Mouse (Mus musculus) heart, adult 2 months (tissue): ENCODE results near the gene Frmpd4. TPM values are rescaled to one million over a fixed set of nuclear protein-coding genes. Genes with fewer than 3 reads are reported as not detected.

ENCODE experiments used
- DNase-seq, 2 experiments: peaks; one replicate each; pipeline ENCODE4 v3.0.0; 2021
- H3K27ac ChIP-seq: fragments of 200-600 bp; 2 replicates; pipeline ENCODE4 v1.8.1; 2022
- H3K27me3 ChIP-seq: fragments of 200-500 bp; 2 replicates; pipeline ENCODE4 v1.6.1; 2012; ENCODE audit warnings: mild to moderate bottlenecking, low read length, inconsistent platforms, mixed read lengths; ENCODE audit not compliant: control insufficient read depth, insufficient read depth
- H3K36me3 ChIP-seq: fragments of 200-500 bp; 2 replicates; pipeline ENCODE4 v1.6.1; 2012; ENCODE audit warnings: low read length, inconsistent platforms; ENCODE audit not compliant: control insufficient read depth, insufficient read depth
- H3K4me1 ChIP-seq: fragments of 200-500 bp; 2 replicates; pipeline ENCODE4 v1.6.1; 2011; ENCODE audit warnings: low read length; ENCODE audit not compliant: control insufficient read depth, insufficient read depth
- H3K4me3 ChIP-seq: fragments of 200-600 bp; 2 replicates; pipeline ENCODE4 v1.8.1; 2022
- H3K79me2 ChIP-seq: fragments of 200-500 bp; replicated peaks from 2 replicates; pipeline ENCODE4 v1.6.1; 2012; ENCODE audit warnings: mild to moderate bottlenecking, inconsistent platforms, low read length, moderate library complexity, mixed read lengths; ENCODE audit not compliant: control insufficient read depth, insufficient read depth
- H3K9ac ChIP-seq: fragments of 200-500 bp; 2 replicates; pipeline ENCODE4 v1.6.1; 2012; ENCODE audit warnings: low read depth, mild to moderate bottlenecking, control low read depth, inconsistent platforms, low read length, mixed read lengths
- CTCF ChIP-seq: fragments of 200-600 bp; IDR thresholded peaks from 2 replicates; pipeline ENCODE4 v1.8.1; 2022; ENCODE audit warnings: antibody characterized with exemption, mild to moderate bottlenecking, moderate library complexity
- EP300 ChIP-seq: fragments of 200-500 bp; IDR thresholded peaks from 2 replicates; pipeline ENCODE4 v1.6.1; 2011; ENCODE audit warnings: low read depth, low read length, control low read depth; ENCODE audit not compliant: insufficient read depth
- POLR2A ChIP-seq: fragments of 200-500 bp; IDR thresholded peaks from 2 replicates; pipeline ENCODE4 v1.6.1; 2011; ENCODE audit warnings: mild to moderate bottlenecking, low read depth, low read length, control low read depth; ENCODE audit not compliant: insufficient read depth
- WGBS: fragments of 180-500 bp; shearing (Covaris S2); methylation state at CpG from one replicate; pipeline ENCODE4 v1.1.7; 2018; 5-methylcytosine and 5-hydroxymethylcytosine counted together
- intact Hi-C: fragments of 180-260 bp; cut with DNase I; formaldehyde crosslinking; loops from one replicate; pipeline ENCODE4 v1.15.1; 2025
- polyA plus RNA-seq: library from polyadenylated mRNA; depleted of rRNA; stranded (reverse); fragments of >200 nt; gene quantifications from 2 replicates; pipeline ENCODE4 v1.2.3, GENCODE M21; 2012
- total RNA-seq, 2 experiments: library from RNA; stranded (reverse); gene quantifications; 2 replicates each; pipeline ENCODE4 v1.2.3; 2021

Gene Frmpd4
- total and polyA plus RNA-seq, 3 experiments: not detected

DNA sequence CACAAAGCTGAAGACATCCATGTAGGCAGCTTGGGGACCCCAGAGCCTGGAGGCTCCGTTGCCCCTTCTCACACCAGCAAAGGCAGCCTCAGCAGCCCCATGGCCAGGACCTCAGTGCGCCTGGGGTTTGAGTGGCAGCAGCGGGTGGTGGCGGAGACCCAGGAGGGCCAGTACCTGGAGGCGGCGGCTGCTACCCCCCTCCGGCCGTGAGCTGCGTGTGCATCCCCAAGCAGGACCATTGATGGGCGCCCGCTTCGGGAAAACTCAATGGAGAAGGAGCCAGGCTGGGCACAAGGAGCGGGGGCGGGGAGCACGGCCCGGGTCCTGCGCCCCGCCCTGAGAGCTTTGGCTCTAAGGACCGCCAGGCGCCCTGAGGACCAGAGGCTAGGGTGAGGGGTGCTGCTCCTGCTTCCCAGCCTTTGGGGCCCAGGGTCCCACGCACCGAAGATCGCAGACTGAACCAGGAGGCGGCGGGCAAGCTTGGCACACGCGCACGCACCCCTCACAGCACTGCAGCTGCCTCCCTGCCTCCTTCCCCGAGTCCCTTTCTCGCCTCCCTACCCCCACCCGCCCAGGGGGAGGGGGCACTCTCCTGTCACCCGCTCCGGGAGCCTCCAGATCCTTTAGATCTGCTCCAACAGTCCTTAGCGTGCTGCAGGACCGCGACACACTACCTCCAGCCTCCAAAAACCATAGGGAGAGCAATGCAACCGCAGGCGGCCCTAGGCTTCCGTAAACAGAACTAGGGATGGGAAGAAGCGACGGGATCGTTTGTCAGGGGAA lies 454.0 kb downstream of the Frmpd4 start:
- TF ChIP-seq EP300 (no peak), POLR2A (no peak), CTCF (no peak)
- H3K79me2 ChIP-seq: no peaks in the 10 kb centered on the region
- DNase-seq: no peak
- H3K36me3 ChIP-seq: no peaks in the 10 kb centered on the region
- no peaks in the 10 kb centered on the region for H3K27me3 ChIP-seq
- H3K27ac ChIP-seq: no peak overlapping the region
- no peak overlapping the region for H3K4me3 ChIP-seq
- 15% methylated on average over 37 of the region's 42 CpGs for WGBS
- H3K9ac ChIP-seq: no peak overlapping the region
- H3K4me1 ChIP-seq: no peaks in the 10 kb centered on the region
- intact Hi-C loops: no loop called here

DNA sequence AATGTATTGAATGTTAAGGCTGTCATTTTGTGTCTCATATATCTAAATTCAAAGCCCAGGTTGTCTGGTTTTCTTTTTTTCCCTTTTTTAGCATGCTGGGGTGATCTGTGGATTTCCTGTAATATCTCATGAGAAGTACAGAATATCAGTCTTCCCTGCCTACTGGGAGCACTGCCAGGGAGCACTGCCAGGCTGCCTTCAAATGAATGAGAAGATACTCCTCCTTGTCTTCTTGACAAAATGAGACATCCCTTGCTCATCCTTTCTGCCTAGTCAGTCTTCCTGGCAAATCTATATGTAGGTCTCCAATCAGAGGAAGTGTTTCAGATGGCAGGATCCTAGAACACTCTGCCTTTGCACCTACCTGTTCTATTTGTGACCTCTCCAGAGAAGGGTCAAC lies 535.4 kb downstream of the Frmpd4 start:
- no peak for TF ChIP-seq EP300
- TF ChIP-seq POLR2A: no peak
- no peak for TF ChIP-seq CTCF
- Histone ChIP-seq H3K27ac (no peak overlapping the region), H3K9ac (no peak overlapping the region), H3K36me3 (no peaks in the 10 kb centered on the region), H3K79me2 (no peaks in the 10 kb centered on the region), H3K4me3 (no peak overlapping the region), H3K4me1 (no peaks in the 10 kb centered on the region), H3K27me3 (no peaks in the 10 kb centered on the region)
- no peak for DNase-seq
- intact Hi-C loops: no loop called here

- Histone ChIP-seq H3K9ac (no peak overlapping the region), H3K27ac (no peak overlapping the region), H3K79me2 (no peaks in the 10 kb centered on the region), H3K27me3 (no peaks in the 10 kb centered on the region), H3K36me3 (no peaks in the 10 kb centered on the region), H3K4me3 (no peak overlapping the region), H3K4me1 (no peaks in the 10 kb centered on the region)
- 67% methylated on average over 4 of the region's 4 CpGs for WGBS
- intact Hi-C loops: no loop called here
- DNase-seq: no peak
- TF ChIP-seq EP300 (no peak), CTCF (no peak), POLR2A (no peak)
These were observed 556.4 kb downstream of the Frmpd4 start for GRCm38 (mm10) chrX:168020574-168021145.

DNA sequence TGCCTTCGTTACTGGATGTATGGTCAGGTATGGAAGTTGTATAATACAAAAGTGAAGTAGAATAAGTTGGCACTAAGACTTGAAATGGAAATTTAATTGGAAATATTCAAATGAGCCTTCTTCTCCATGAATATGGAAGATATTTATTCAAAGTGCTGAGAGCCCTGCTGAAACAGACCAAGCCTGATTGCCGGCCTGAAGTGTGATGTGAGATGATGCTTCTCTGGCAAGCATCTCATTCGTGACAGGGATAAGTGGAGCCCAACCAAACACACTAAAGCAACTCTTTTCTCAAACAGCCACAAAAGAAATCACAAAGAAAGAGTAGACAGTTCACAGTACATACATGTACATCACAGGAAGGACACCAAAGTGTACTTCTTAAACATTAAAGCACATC lies 559.2 kb downstream of the Frmpd4 start:
- intact Hi-C loops: no loop called here

DNA sequence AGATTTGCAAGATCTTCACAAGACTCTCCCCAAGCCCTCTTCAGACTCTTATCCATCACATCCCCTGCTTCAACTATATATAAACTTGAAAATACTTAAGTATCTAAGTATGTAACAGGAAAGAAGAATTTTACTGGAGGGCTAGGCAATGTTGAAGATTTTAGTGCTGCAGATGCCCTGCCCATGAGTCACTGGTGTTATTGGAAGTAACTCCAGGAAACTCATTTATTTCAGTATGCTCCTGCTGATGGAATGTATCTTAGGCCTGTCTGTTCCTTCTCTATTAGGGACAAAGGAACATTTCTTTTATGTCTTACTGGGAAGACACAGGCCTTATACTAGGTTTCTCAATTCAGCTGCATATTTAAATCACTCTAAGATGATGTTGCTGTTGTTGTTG lies 592.2 kb downstream of the Frmpd4 start:
- DNase-seq: no peak
- H3K27me3 ChIP-seq: no peaks in the 10 kb centered on the region
- H3K4me1 ChIP-seq: no peaks in the 10 kb centered on the region
- H3K27ac ChIP-seq: no peak overlapping the region
- no peaks in the 10 kb centered on the region for H3K79me2 ChIP-seq
- no peaks in the 10 kb centered on the region for H3K36me3 ChIP-seq
- intact Hi-C loops: no loop called here
- H3K9ac ChIP-seq: no peak overlapping the region
- no peak overlapping the region for H3K4me3 ChIP-seq
- TF ChIP-seq EP300 (no peak), CTCF (no peak), POLR2A (no peak)

More for the DNA sequence above, 559.2 kb downstream of the Frmpd4 start:
- no peaks in the 10 kb centered on the region for H3K4me1 ChIP-seq
- TF ChIP-seq CTCF (no peak), POLR2A (no peak), EP300 (no peak)
- H3K36me3 ChIP-seq: no peaks in the 10 kb centered on the region
- H3K27me3 ChIP-seq: no peaks in the 10 kb centered on the region
- WGBS: 63% methylated on average over 3 of the region's 3 CpGs
- DNase-seq: no peak
- H3K79me2 ChIP-seq: no peaks in the 10 kb centered on the region
- no peak overlapping the region for H3K9ac ChIP-seq
- no peak overlapping the region for H3K27ac ChIP-seq
- no peak overlapping the region for H3K4me3 ChIP-seq

DNA sequence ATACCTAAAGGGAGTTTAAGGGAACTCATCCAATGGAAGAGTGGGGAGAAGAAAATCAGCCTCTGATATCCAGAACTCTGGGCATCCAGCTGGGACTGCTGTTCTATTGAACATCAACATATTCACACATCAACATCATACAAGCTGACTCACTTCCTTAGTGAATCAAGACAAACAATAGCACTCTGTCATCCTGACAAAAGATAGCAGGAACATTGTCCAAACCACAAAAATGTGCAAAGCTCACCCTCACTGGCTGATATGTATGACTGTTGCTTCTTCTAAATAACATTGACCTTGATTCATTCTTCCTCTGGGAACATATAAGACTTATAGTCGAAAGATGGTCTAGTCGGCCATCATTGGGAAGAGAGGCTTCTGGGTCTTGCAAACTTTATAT lies 625.8 kb downstream of the Frmpd4 start:
- no peaks in the 10 kb centered on the region for H3K4me1 ChIP-seq
- no peak overlapping the region for H3K4me3 ChIP-seq
- H3K79me2 ChIP-seq: no peaks in the 10 kb centered on the region
- no peaks in the 10 kb centered on the region for H3K36me3 ChIP-seq
- intact Hi-C loops: no loop called here
- 71% methylated on average over 2 of the region's 2 CpGs for WGBS
- no peak overlapping the region for H3K9ac ChIP-seq
- DNase-seq: no peak
- no peaks in the 10 kb centered on the region for H3K27me3 ChIP-seq
- H3K27ac ChIP-seq: no peak overlapping the region
- no peak for TF ChIP-seq POLR2A
- TF ChIP-seq EP300: no peak
- no peak for TF ChIP-seq CTCF
